Mouse (Mus musculus) myocyte (in vitro differentiated cells): ENCODE measurements at regions not wholly inside any gene's neighbourhood (a gene's known extent, or its start where the extent isn't known, plus 50 kb on each side); places are given as distances from the start of the nearest gene placed in this dataset.

Source experiments
- E2F4 ChIP-seq: IDR thresholded peaks from one replicate; pipeline ENCODE4 v1.6.1; 2011; ENCODE audit warnings: mild to moderate bottlenecking, control low read depth, moderate library complexity; ENCODE audit not compliant: insufficient read depth
- POLR2A ChIP-seq: IDR thresholded peaks from one replicate; pipeline ENCODE4 v1.6.1; 2011; ENCODE audit warnings: low read depth, mild to moderate bottlenecking, control low read depth, moderate library complexity; ENCODE audit not compliant: insufficient read length
- SRF ChIP-seq: IDR thresholded peaks from one replicate; pipeline ENCODE4 v1.6.1; 2011; ENCODE audit warnings: low read depth; ENCODE audit not compliant: control insufficient read depth, insufficient read length
- TCF12 ChIP-seq: IDR thresholded peaks from one replicate; pipeline ENCODE4 v1.6.1; 2011; ENCODE audit warnings: mild to moderate bottlenecking, control low read depth; ENCODE audit not compliant: poor library complexity, insufficient read depth, severe bottlenecking

DNA sequence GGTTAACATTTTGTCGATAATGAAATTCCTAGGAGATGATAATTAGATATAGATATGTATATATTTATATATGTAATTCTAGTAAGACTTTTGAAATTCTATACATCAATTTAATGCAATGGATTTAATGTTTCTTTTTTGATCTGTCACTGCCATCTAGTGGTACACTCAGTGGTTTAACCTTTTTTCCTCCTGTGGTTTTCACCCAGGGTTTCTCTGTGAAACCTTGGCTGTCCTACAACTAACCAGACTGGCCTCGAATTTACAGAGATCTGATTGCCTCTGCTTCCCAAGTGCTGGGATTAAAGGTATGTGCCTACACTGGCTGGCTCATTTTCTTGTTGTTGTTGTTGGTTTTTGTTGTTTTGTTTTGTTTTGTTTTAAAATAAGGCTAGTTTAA, 198.6 kb downstream of the Vgll3 start:
- TF ChIP-seq SRF (no peak), TCF12 (no peak), POLR2A (no peak), E2F4 (no peak)
